Mouse (Mus musculus): Measurements from ENCODE around the gene Alad. TPM values are rescaled to one million over a fixed set of nuclear protein-coding genes. Genes with fewer than 3 reads are reported as not detected.

Alad gene
- total and polyA plus RNA-seq, 2 experiments from 2014 or later = 62.1 to 82.4 TPM

- Histone ChIP-seq H3K36me3 (replicated peaks; ENCODE audit: control insufficient read depth, insufficient read depth, low read length) (no peaks in the 10 kb centered on the region), H3K27me3 (ENCODE audit: control insufficient read depth, insufficient read depth, low read length) (peaks cover 37% of the 10 kb centered on the region), H3K9ac (replicated peaks; ENCODE audit: low read depth, low read length) (no peak overlapping the region), H3K9me3 (replicated peaks; ENCODE audit: control insufficient read depth, low read length) (no peaks in the 10 kb centered on the region), H3K4me2 (ENCODE audit: low read depth, low read length) (no peak overlapping the region), H3K4me3 (ENCODE audit: low read depth, low read length) (no peak overlapping the region), H3K4me1 (ENCODE audit: control insufficient read depth, insufficient read depth) (peaks cover 7% of the 10 kb centered on the region), H3K27ac (ENCODE audit: low read depth) (no peak overlapping the region)
- TF ChIP-seq EP300 (IDR thresholded peaks at IDR 0.05; ENCODE audit: low read depth) (no peak), CTCF (IDR thresholded peaks at IDR 0.05; ENCODE audit: low read depth) (peak; percentile 81)
- WGBS = 19% methylated on average over 4 of the region's 4 CpGs
- DNase-seq (ENCODE audit: low spot score) (peak; percentile 91), ATAC-seq (ENCODE audit: insufficient read depth, low read depth) (peak; percentile 33; the same call in 1 of the 2 replicates)
Observed at GRCm38 (mm10) chr4:62560963-62561629, 41.4 kb upstream of the Alad start.

DNA sequence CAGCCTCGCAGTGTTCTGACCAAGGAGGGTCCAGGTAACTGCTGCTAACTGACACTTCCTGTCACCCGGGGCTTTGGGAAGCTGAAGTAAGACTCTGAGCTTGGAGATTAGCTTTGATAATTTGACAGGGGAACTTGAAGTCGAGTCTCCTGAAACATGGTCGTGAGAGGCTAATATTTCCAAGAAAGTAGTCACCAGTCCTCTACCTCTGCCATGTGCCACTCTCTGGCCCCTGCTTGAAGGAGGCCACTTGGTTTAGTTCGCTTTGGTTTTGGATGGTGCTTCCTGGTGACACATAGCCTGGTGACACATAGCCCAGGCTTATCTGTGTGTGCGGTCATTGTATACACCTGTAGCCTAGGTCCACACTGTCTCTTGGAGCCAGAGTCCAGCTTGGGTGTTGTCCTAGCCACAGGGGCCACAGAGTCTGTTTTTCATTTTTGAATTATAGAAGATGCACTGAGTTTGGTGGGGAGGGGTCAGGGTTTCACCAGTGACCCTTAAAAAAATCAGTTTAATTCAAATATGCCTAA is 40.1 kb upstream of the Alad start, which contains the start of gene Rgs3:
Gene Rgs3 (plus strand): TSS at position 51 of the 533 bp plus-strand sequence.
- no peak for TF ChIP-seq CTCF (IDR thresholded peaks at IDR 0.05; ENCODE audit: low read depth)
- no peak for TF ChIP-seq EP300 (IDR thresholded peaks at IDR 0.05; ENCODE audit: low read depth)
- Histone ChIP-seq H3K27me3 (ENCODE audit: control insufficient read depth, insufficient read depth, low read length) (peaks cover 24% of the 10 kb centered on the region), H3K27ac (ENCODE audit: low read depth) (no peak within 1 kb of the TSS), H3K9ac (replicated peaks; ENCODE audit: low read depth, low read length) (no peak within 1 kb of the TSS), H3K4me3 (ENCODE audit: low read depth, low read length) (no peak within 1 kb of the TSS), H3K4me1 (ENCODE audit: control insufficient read depth, insufficient read depth) (peaks cover 6% of the 10 kb centered on the region), H3K36me3 (replicated peaks; ENCODE audit: control insufficient read depth, insufficient read depth, low read length) (no peaks in the 10 kb centered on the region), H3K9me3 (replicated peaks; ENCODE audit: control insufficient read depth, low read length) (no peaks in the 10 kb centered on the region), H3K4me2 (ENCODE audit: low read depth, low read length) (no peak within 1 kb of the TSS)
- DNase-seq (ENCODE audit: low spot score) (no peak), ATAC-seq (ENCODE audit: insufficient read depth, low read depth) (no peak)
- 51% methylated on average over 6 of the region's 6 CpGs for WGBS

DNA sequence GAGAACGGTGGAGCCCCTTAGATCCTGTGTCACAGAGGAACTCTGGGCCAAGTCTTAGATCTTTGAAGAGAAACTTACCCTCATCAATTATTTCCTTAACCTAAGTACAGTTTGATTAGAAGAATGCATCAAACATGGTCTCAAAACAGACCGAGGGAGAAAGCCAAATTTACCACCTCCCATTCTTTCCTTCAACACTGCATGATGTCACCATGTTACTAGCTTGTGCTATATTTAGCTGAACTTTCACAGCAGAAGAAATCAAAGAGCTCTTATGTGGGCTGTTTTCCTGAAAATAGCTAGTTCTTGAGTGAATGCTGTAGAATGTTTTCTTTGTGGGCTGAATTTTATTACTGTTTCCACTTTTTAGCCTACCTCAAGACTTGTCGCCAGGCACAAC is 37.7 kb upstream of the Alad start:
- DNase-seq (ENCODE audit: low spot score) (peak; percentile 77), ATAC-seq (ENCODE audit: insufficient read depth, low read depth) (0 out of 2 replicates have a peak, but pooled peaks have one; percentile 28)
- H3K27me3 ChIP-seq (ENCODE audit: control insufficient read depth, insufficient read depth, low read length) = peaks cover 2% of the 10 kb centered on the region
- no peak overlapping the region for H3K4me3 ChIP-seq (ENCODE audit: low read depth, low read length)
- no peaks in the 10 kb centered on the region for H3K9me3 ChIP-seq (replicated peaks; ENCODE audit: control insufficient read depth, low read length)
- no peak overlapping the region for H3K9ac ChIP-seq (replicated peaks; ENCODE audit: low read depth, low read length)
- no peaks in the 10 kb centered on the region for H3K36me3 ChIP-seq (replicated peaks; ENCODE audit: control insufficient read depth, insufficient read depth, low read length)
- no peak for TF ChIP-seq EP300 (IDR thresholded peaks at IDR 0.05; ENCODE audit: low read depth)
- no peak for TF ChIP-seq CTCF (IDR thresholded peaks at IDR 0.05; ENCODE audit: low read depth)
- H3K27ac ChIP-seq (ENCODE audit: low read depth) = no peak overlapping the region
- H3K4me1 ChIP-seq (ENCODE audit: control insufficient read depth, insufficient read depth) = peaks cover 6% of the 10 kb centered on the region
- no peak overlapping the region for H3K4me2 ChIP-seq (ENCODE audit: low read depth, low read length)
- WGBS = 22% methylated on average over 3 of the region's 3 CpGs

DNA sequence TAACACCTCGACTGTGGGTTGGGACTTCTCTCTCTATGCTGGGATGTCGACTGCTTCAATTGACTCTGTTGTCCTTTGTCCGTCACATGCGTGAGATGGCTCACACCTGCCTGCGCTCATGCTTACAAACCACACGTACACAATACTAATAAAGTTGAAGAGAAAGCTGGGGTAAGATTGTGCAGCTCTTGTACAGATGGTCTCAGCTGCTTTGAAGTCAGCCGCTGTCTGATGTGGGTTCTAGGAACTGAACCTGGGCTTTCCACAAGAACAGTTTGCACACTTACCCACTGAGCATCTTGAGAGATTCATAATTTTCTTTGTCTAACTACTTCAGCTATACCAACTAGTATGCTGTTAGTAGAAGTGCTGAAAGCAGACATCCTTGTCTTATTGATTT is 32.2 kb upstream of the Alad start:
- Histone ChIP-seq H3K4me3 (ENCODE audit: low read depth, low read length) (no peak overlapping the region), H3K4me2 (ENCODE audit: low read depth, low read length) (no peak overlapping the region), H3K36me3 (replicated peaks; ENCODE audit: control insufficient read depth, insufficient read depth, low read length) (no peaks in the 10 kb centered on the region), H3K4me1 (ENCODE audit: control insufficient read depth, insufficient read depth) (no peaks in the 10 kb centered on the region), H3K27me3 (ENCODE audit: control insufficient read depth, insufficient read depth, low read length) (no peaks in the 10 kb centered on the region), H3K9ac (replicated peaks; ENCODE audit: low read depth, low read length) (no peak overlapping the region), H3K9me3 (replicated peaks; ENCODE audit: control insufficient read depth, low read length) (no peaks in the 10 kb centered on the region), H3K27ac (ENCODE audit: low read depth) (no peak overlapping the region)
- 77% methylated on average over 7 of the region's 7 CpGs for WGBS
- TF ChIP-seq EP300 (IDR thresholded peaks at IDR 0.05; ENCODE audit: low read depth) = no peak
- TF ChIP-seq CTCF (IDR thresholded peaks at IDR 0.05; ENCODE audit: low read depth) = no peak
- ATAC-seq (ENCODE audit: insufficient read depth, low read depth) (no peak), DNase-seq (ENCODE audit: low spot score) (no peak)

DNA sequence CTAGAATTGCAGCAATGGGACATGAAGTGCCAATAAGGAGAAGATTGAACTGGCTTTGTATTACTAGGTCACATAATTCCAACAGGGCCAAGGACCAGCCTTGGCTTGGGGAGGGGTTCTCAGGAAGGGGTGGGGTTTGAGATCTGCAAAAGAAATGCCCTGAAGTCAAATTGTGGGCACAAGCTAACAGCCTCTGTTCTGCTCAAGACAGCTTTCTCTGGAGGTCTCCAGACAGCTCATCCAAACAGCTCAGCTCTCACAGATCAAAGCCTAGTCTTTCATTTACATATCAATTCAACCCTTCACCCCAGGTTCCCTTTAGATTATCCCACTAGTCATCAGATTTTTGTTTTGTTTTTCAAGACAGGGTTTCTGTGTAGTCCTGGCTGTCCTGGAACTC is 25.1 kb upstream of the Alad start:
- H3K36me3 ChIP-seq (replicated peaks; ENCODE audit: control insufficient read depth, insufficient read depth, low read length) = no peaks in the 10 kb centered on the region
- H3K4me2 ChIP-seq (ENCODE audit: low read depth, low read length) = no peak overlapping the region
- TF ChIP-seq EP300 (IDR thresholded peaks at IDR 0.05; ENCODE audit: low read depth) (no peak), CTCF (IDR thresholded peaks at IDR 0.05; ENCODE audit: low read depth) (no peak)
- no peaks in the 10 kb centered on the region for H3K4me1 ChIP-seq (ENCODE audit: control insufficient read depth, insufficient read depth)
- no peak for DNase-seq (ENCODE audit: low spot score)
- no peak overlapping the region for H3K4me3 ChIP-seq (ENCODE audit: low read depth, low read length)
- no peaks in the 10 kb centered on the region for H3K27me3 ChIP-seq (ENCODE audit: control insufficient read depth, insufficient read depth, low read length)
- no peak overlapping the region for H3K9ac ChIP-seq (replicated peaks; ENCODE audit: low read depth, low read length)
- no peak for ATAC-seq (ENCODE audit: insufficient read depth, low read depth)
- H3K27ac ChIP-seq (ENCODE audit: low read depth) = no peak overlapping the region
- H3K9me3 ChIP-seq (replicated peaks; ENCODE audit: control insufficient read depth, low read length) = no peaks in the 10 kb centered on the region
